ENCODE assay signal across 8 mouse cellular contexts in genomic region chr5:24601071-24601835, GRCm38 (mm10). TPM values are rescaled to one million over a fixed set of nuclear protein-coding genes. Genes with fewer than 3 reads are reported as not detected.
A peak's percentile ranks its signal among the peaks of the same experiment; 100 is the strongest.
DNase-seq lines count a peak whose midpoint lies in the region; ATAC-seq and TF ChIP-seq lines count a peak whose summit lies in the region.

No protein-coding gene starts in this region.

- ATAC-seq in forebrain, embryonic 16.5 days: no peak
- peak; percentile 2; the same call in 1 of the 2 replicates for ATAC-seq in limb, embryonic 14.5 days (ENCODE audit: low FRiP score, low read depth)
- no peak for ATAC-seq in stomach, embryonic 14.5 days (ENCODE audit: insufficient number of reproducible peaks, insufficient read depth, low FRiP score, low read depth)

- no peaks in the 10 kb centered on the region for H3K9me3 ChIP-seq in forebrain, embryonic 16.5 days (ENCODE audit: control insufficient read depth, low read length)
- no peaks in the 10 kb centered on the region for H3K9me3 ChIP-seq in limb, embryonic 14.5 days (ENCODE audit: control insufficient read depth, low read length)
- no peaks in the 10 kb centered on the region for H3K9me3 ChIP-seq in stomach, embryonic 14.5 days (ENCODE audit: control insufficient read depth, low read depth, low read length)

- no peaks in the 10 kb centered on the region for H3K36me3 ChIP-seq in forebrain, embryonic 16.5 days (ENCODE audit: control insufficient read depth, insufficient read depth)
- 0 out of 2 replicates have a peak, but pooled peaks cover 6% of the 10 kb centered on the region for H3K36me3 ChIP-seq in limb, embryonic 14.5 days (ENCODE audit: control insufficient read depth, insufficient read depth, low read length)
- no peaks in the 10 kb centered on the region; the same call in 1 of the 2 replicates for H3K36me3 ChIP-seq in stomach, embryonic 14.5 days (ENCODE audit: control insufficient read depth, insufficient read depth, low read length)

- peaks cover 17% of the 10 kb centered on the region for H3K4me1 ChIP-seq in brown adipose tissue, adult 24 weeks (ENCODE audit: control insufficient read depth, insufficient read depth, insufficient read length, low read length)
- H3K4me1 ChIP-seq in forebrain, embryonic 16.5 days (replicated peaks; ENCODE audit: control insufficient read depth, insufficient read depth, low read length): peaks cover 82% of the 10 kb centered on the region
- H3K4me1 ChIP-seq in limb, embryonic 14.5 days (ENCODE audit: control insufficient read depth, insufficient read depth, low read length): peaks cover 65% of the 10 kb centered on the region
- peaks cover 53% of the 10 kb centered on the region for H3K4me1 ChIP-seq in stomach, embryonic 14.5 days (ENCODE audit: control insufficient read depth, insufficient read depth, low read length)

- TF ChIP-seq CTCF in layer of hippocampus, adult 2 months (conservative IDR thresholded peaks at IDR 0.05): no peak

- no peaks in the 10 kb centered on the region for H3K27me3 ChIP-seq in forebrain, embryonic 16.5 days (replicated peaks; ENCODE audit: control insufficient read depth, insufficient read depth, low read length)
- no peaks in the 10 kb centered on the region for H3K27me3 ChIP-seq in limb, embryonic 14.5 days (ENCODE audit: control insufficient read depth, insufficient read depth, low read length)
- H3K27me3 ChIP-seq in stomach, embryonic 14.5 days (ENCODE audit: control insufficient read depth, insufficient read depth, low read length): no peaks in the 10 kb centered on the region

- no peak for TF ChIP-seq POLR2A in limb, embryonic 14.5 days (IDR thresholded peaks at IDR 0.05; ENCODE audit: borderline replicate concordance, extremely low read depth, insufficient read depth, insufficient read length)

- H3K9ac ChIP-seq in forebrain, embryonic 16.5 days (replicated peaks; ENCODE audit: low read depth, low read length): peak overlapping the region; percentile 83
- peak overlapping the region; percentile 91 for H3K9ac ChIP-seq in limb, embryonic 14.5 days (ENCODE audit: low read depth, low read length, severe bottlenecking)
- H3K9ac ChIP-seq in stomach, embryonic 14.5 days (replicated peaks; ENCODE audit: low read depth, low read length): peak overlapping the region; percentile 96

- under 1% methylated on average over 25 of the region's 33 CpGs for WGBS in forebrain, embryonic 16.5 days
- WGBS in limb, embryonic 14.5 days: 6% methylated on average over 21 of the region's 33 CpGs
- WGBS in stomach, embryonic 14.5 days: under 1% methylated on average over 33 of the region's 33 CpGs

- no peak for DNase-seq in layer of hippocampus, adult 2 months (ENCODE audit: low spot score in 2 of 2)
- no peak for DNase-seq in layer of hippocampus, adult 9-11 months
- DNase-seq in limb, embryonic 14.5 days (ENCODE audit: low spot score): no peak
- DNase-seq in adipocyte (ENCODE audit: low spot score): no peak
- no peak for DNase-seq in MN1 (ENCODE audit: low spot score)

- peak overlapping the region; percentile 92 for H3K27ac ChIP-seq in layer of hippocampus, adult 2 months
- peak overlapping the region; percentile 76 for H3K27ac ChIP-seq in brown adipose tissue, adult 24 weeks (replicated peaks; ENCODE audit: low read depth, low read length)
- peak overlapping the region; percentile 99 for H3K27ac ChIP-seq in forebrain, embryonic 16.5 days (ENCODE audit: low read length)
- peak overlapping the region; percentile 100 for H3K27ac ChIP-seq in limb, embryonic 14.5 days (replicated peaks; ENCODE audit: low read depth, low read length)
- peak overlapping the region; percentile 100 for H3K27ac ChIP-seq in stomach, embryonic 14.5 days (ENCODE audit: low read length)

- H3K4me2 ChIP-seq in forebrain, embryonic 16.5 days (ENCODE audit: low read length): peak overlapping the region; percentile 93
- H3K4me2 ChIP-seq in limb, embryonic 14.5 days (replicated peaks; ENCODE audit: low read depth, low read length, severe bottlenecking): peak overlapping the region; percentile 95
- H3K4me2 ChIP-seq in stomach, embryonic 14.5 days (replicated peaks; ENCODE audit: low read depth, low read length): peak overlapping the region; percentile 89

- H3K4me3 ChIP-seq in layer of hippocampus, adult 2 months: peak overlapping the region; percentile 64
- peak overlapping the region; percentile 87 for H3K4me3 ChIP-seq in brown adipose tissue, adult 24 weeks (ENCODE audit: insufficient read depth, low read depth, low read length)
- peak overlapping the region; percentile 66 for H3K4me3 ChIP-seq in forebrain, embryonic 16.5 days (replicated peaks; ENCODE audit: low read length)
- peak overlapping the region; percentile 76 for H3K4me3 ChIP-seq in limb, embryonic 14.5 days (replicated peaks; ENCODE audit: low read length)
- peak overlapping the region; percentile 68 for H3K4me3 ChIP-seq in stomach, embryonic 14.5 days (ENCODE audit: low read depth, low read length)

RNA-seq across cellular contexts. Expression of gene Chpf2, which starts 14.7 kb away (rescaled TPM):
- total RNA-seq in layer of hippocampus, adult 2 months (2021): 10 to 100 TPM; 63.6 to 66.7 TPM
- 5.8 and 10.2 TPM in 2 replicates for polyA plus RNA-seq in brown adipose tissue, adult 24 weeks (2012; ENCODE audit: insufficient read depth, insufficient read length, missing spikeins)
- 20.5 and 20.8 TPM in 2 replicates for polyA plus RNA-seq in forebrain, embryonic 16.5 days (2015; fragmentation: Nextera tagmentation; extraction: Ambion mirVana)
- 56.2 and 57.0 TPM in 2 replicates for polyA plus RNA-seq in limb, embryonic 14.5 days (2012; rRNA removed)
- 21.3 and 23.1 TPM in 2 replicates for polyA plus RNA-seq in limb, embryonic 14.5 days (2014; fragmentation: Nextera tagmentation; extraction: Ambion mirVana)
- 11.3 and 13.4 TPM in 2 replicates for polyA plus RNA-seq in stomach, embryonic 14.5 days (2014; fragmentation: Nextera tagmentation; extraction: Ambion mirVana)

RNA-seq across cellular contexts. Expression of gene Smarcd3, which starts 23.0 kb away (rescaled TPM):
- 10 to 100 TPM; 88.7 to 90.9 TPM for total RNA-seq in layer of hippocampus, adult 2 months (2021)
- polyA plus RNA-seq in brown adipose tissue, adult 24 weeks (2012; ENCODE audit: insufficient read depth, insufficient read length, missing spikeins): 15.3 and 16.7 TPM in 2 replicates
- 156 and 181 TPM in 2 replicates for polyA plus RNA-seq in forebrain, embryonic 16.5 days (2015; fragmentation: Nextera tagmentation; extraction: Ambion mirVana)
- 91.5 and 93.6 TPM in 2 replicates for polyA plus RNA-seq in limb, embryonic 14.5 days (2012; rRNA removed)
- 52.7 and 59.6 TPM in 2 replicates for polyA plus RNA-seq in limb, embryonic 14.5 days (2014; fragmentation: Nextera tagmentation; extraction: Ambion mirVana)
- polyA plus RNA-seq in stomach, embryonic 14.5 days (2014; fragmentation: Nextera tagmentation; extraction: Ambion mirVana): 35.6 and 36.2 TPM in 2 replicates

RNA-seq across cellular contexts. Expression of gene Abcf2, which starts 24.0 kb away (rescaled TPM):
- total RNA-seq in layer of hippocampus, adult 2 months (2021): 10 to 100 TPM; 75.9 to 81.4 TPM
- polyA plus RNA-seq in brown adipose tissue, adult 24 weeks (2012; ENCODE audit: insufficient read depth, insufficient read length, missing spikeins): 27.8 and 32.1 TPM in 2 replicates
- 107 and 109 TPM in 2 replicates for polyA plus RNA-seq in forebrain, embryonic 16.5 days (2015; fragmentation: Nextera tagmentation; extraction: Ambion mirVana)
- polyA plus RNA-seq in limb, embryonic 14.5 days (2012; rRNA removed): 81.0 and 82.5 TPM in 2 replicates
- polyA plus RNA-seq in limb, embryonic 14.5 days (2014; fragmentation: Nextera tagmentation; extraction: Ambion mirVana): 94.3 TPM in 2 replicates
- polyA plus RNA-seq in stomach, embryonic 14.5 days (2014; fragmentation: Nextera tagmentation; extraction: Ambion mirVana): 79.5 and 89.2 TPM in 2 replicates

RNA-seq across cellular contexts. Expression of gene 4931409K22Rik, which starts 44.6 kb away (rescaled TPM):
- not detected for total RNA-seq in layer of hippocampus, adult 2 months (2021)
- not detected in 2 replicates for polyA plus RNA-seq in brown adipose tissue, adult 24 weeks (2012; ENCODE audit: insufficient read depth, insufficient read length, missing spikeins)
- polyA plus RNA-seq in forebrain, embryonic 16.5 days (2015; fragmentation: Nextera tagmentation; extraction: Ambion mirVana): 0.26 and 0.35 TPM in 2 replicates
- 0.35 and 0.51 TPM in 2 replicates for polyA plus RNA-seq in limb, embryonic 14.5 days (2012; rRNA removed)
- polyA plus RNA-seq in limb, embryonic 14.5 days (2014; fragmentation: Nextera tagmentation; extraction: Ambion mirVana): 0.12 and 0.17 TPM in 2 replicates
- 0.10 TPM in 2 replicates for polyA plus RNA-seq in stomach, embryonic 14.5 days (2014; fragmentation: Nextera tagmentation; extraction: Ambion mirVana)
